Mouse (Mus musculus): ENCODE results near the gene Bmp2k. TPM values are rescaled to one million over a fixed set of nuclear protein-coding genes. Genes with fewer than 3 reads are reported as not detected.
"Not testable (repeated sequence)": the region's sequence is repeated elsewhere in the genome, so short reads cannot be mapped to it uniquely, and the experiment has no call there.

Bmp2k gene
- total RNA-seq, 2 experiments from 2014 or later: 13.1 TPM

GRCm38 (mm10) chr5:97000524-97000923 is 3.0 kb downstream of the Bmp2k start:
- no peak for DNase-seq (ENCODE audit: extremely low spot score in 1 of 2, low spot score in 1 of 2)

GRCm38 (mm10) chr5:97001153-97001552 is 3.7 kb downstream of the Bmp2k start:
- DNase-seq (ENCODE audit: extremely low spot score in 1 of 2, low spot score in 1 of 2): no peak

GRCm38 (mm10) chr5:97001571-97001970 is 4.1 kb downstream of the Bmp2k start:
- DNase-seq (ENCODE audit: extremely low spot score in 1 of 2, low spot score in 1 of 2): no peak

GRCm38 (mm10) chr5:97002336-97002735 is 4.8 kb downstream of the Bmp2k start:
- DNase-seq (ENCODE audit: extremely low spot score in 1 of 2, low spot score in 1 of 2): no peak

GRCm38 (mm10) chr5:97002937-97003336 is 5.4 kb downstream of the Bmp2k start:
- no peak for DNase-seq (ENCODE audit: extremely low spot score in 1 of 2, low spot score in 1 of 2)

GRCm38 (mm10) chr5:97004178-97005030 is 6.9 kb downstream of the Bmp2k start:
- no peak for DNase-seq (ENCODE audit: extremely low spot score in 1 of 2, low spot score in 1 of 2)

GRCm38 (mm10) chr5:97005891-97006290 is 8.4 kb downstream of the Bmp2k start:
- DNase-seq (ENCODE audit: extremely low spot score in 1 of 2, low spot score in 1 of 2): no peak

- no peak for DNase-seq (ENCODE audit: extremely low spot score in 1 of 2, low spot score in 1 of 2)
Measured at GRCm38 (mm10) chr5:97006929-97007328, 9.4 kb downstream of the Bmp2k start.

- DNase-seq (ENCODE audit: extremely low spot score in 1 of 2, low spot score in 1 of 2): no peak
Measured at GRCm38 (mm10) chr5:97007496-97007895, 10.0 kb downstream of the Bmp2k start.

GRCm38 (mm10) chr5:97009140-97009539 is 11.7 kb downstream of the Bmp2k start:
- not testable (repeated sequence) for DNase-seq (ENCODE audit: extremely low spot score in 1 of 2, low spot score in 1 of 2)

- DNase-seq (ENCODE audit: extremely low spot score in 1 of 2, low spot score in 1 of 2): no peak
Measured at GRCm38 (mm10) chr5:97009601-97010335, 12.3 kb downstream of the Bmp2k start.

- no peak for DNase-seq (ENCODE audit: extremely low spot score in 1 of 2, low spot score in 1 of 2)
Measured at GRCm38 (mm10) chr5:97015781-97016508, 18.5 kb downstream of the Bmp2k start.

- no peak for DNase-seq (ENCODE audit: extremely low spot score in 1 of 2, low spot score in 1 of 2)
Measured at GRCm38 (mm10) chr5:97016842-97017577, 19.5 kb downstream of the Bmp2k start.

GRCm38 (mm10) chr5:97022305-97023278 is 25.1 kb downstream of the Bmp2k start:
- no peak for DNase-seq (ENCODE audit: extremely low spot score in 1 of 2, low spot score in 1 of 2)

GRCm38 (mm10) chr5:97024834-97025233 is 27.3 kb downstream of the Bmp2k start:
- DNase-seq (ENCODE audit: extremely low spot score in 1 of 2, low spot score in 1 of 2): no peak

GRCm38 (mm10) chr5:97025650-97026049 is 28.2 kb downstream of the Bmp2k start:
- DNase-seq (ENCODE audit: extremely low spot score in 1 of 2, low spot score in 1 of 2): no peak

GRCm38 (mm10) chr5:97028004-97028403 is 30.5 kb downstream of the Bmp2k start:
- DNase-seq (ENCODE audit: extremely low spot score in 1 of 2, low spot score in 1 of 2): no peak

- not testable (repeated sequence) for DNase-seq (ENCODE audit: extremely low spot score in 1 of 2, low spot score in 1 of 2)
Measured at GRCm38 (mm10) chr5:97028840-97029239, 31.4 kb downstream of the Bmp2k start.

- no peak for DNase-seq (ENCODE audit: extremely low spot score in 1 of 2, low spot score in 1 of 2)
Measured at GRCm38 (mm10) chr5:97031771-97032170, 34.3 kb downstream of the Bmp2k start.

Data from layer of hippocampus, postnatal 25 days (tissue).